Mouse (Mus musculus) midbrain, embryonic 15.5 days (tissue): ENCODE data around the gene Olfm1. TPM values are rescaled to one million over a fixed set of nuclear protein-coding genes. Genes with fewer than 3 reads are reported as not detected.

Experiments
- ATAC-seq: fragments of 200-750 bp; cut with Nextera tagmentation; replicated peaks from 2 replicates; pipeline ENCODE4 v1.8.0; 2017; ENCODE audit warnings: moderate TSS enrichment
- H3K27ac ChIP-seq: fragments of 300-500 bp; sonication (generic); 2 replicates; pipeline ENCODE4 v1.5.1; 2015; ENCODE audit warnings: mild to moderate bottlenecking, inconsistent platforms
- H3K27me3 ChIP-seq: fragments of 300-500 bp; sonication (generic); replicated peaks from 2 replicates; pipeline ENCODE4 v1.6.1; 2015; ENCODE audit warnings: inconsistent platforms
- H3K36me3 ChIP-seq: fragments of 300-500 bp; sonication (generic); replicated peaks from 2 replicates; pipeline ENCODE4 v1.6.1; 2015; ENCODE audit warnings: inconsistent platforms
- H3K4me1 ChIP-seq: fragments of 300-500 bp; sonication (generic); 2 replicates; pipeline ENCODE4 v1.6.1; 2015; ENCODE audit warnings: inconsistent platforms
- H3K4me2 ChIP-seq: fragments of 300-500 bp; sonication (generic); 2 replicates; pipeline ENCODE4 v1.6.1; 2015; ENCODE audit warnings: inconsistent platforms, mild to moderate bottlenecking, moderate library complexity
- H3K4me3 ChIP-seq: fragments of 300-500 bp; sonication (generic); 2 replicates; pipeline ENCODE4 v1.5.1; 2015; ENCODE audit warnings: mild to moderate bottlenecking, inconsistent platforms
- H3K9ac ChIP-seq: fragments of 300-500 bp; sonication (generic); 2 replicates; pipeline ENCODE4 v1.6.1; 2015; ENCODE audit warnings: mild to moderate bottlenecking, inconsistent platforms
- H3K9me3 ChIP-seq: fragments of 300-500 bp; sonication (generic); 2 replicates; pipeline ENCODE4 v1.6.1; 2016; ENCODE audit warnings: inconsistent platforms
- WGBS: fragments of 180-500 bp; shearing (Covaris S2); methylation state at CpG from one replicate; pipeline ENCODE4 v1.1.7; 2015; ENCODE audit warnings: mixed read lengths; 5-methylcytosine and 5-hydroxymethylcytosine counted together
- polyA plus RNA-seq: library from polyadenylated mRNA; unstranded; fragments of >200 nt; fragmentation: Nextera tagmentation; extraction: Ambion mirVana; gene quantifications from 2 replicates; pipeline ENCODE4 v1.2.1, GENCODE M21; 2015

Gene Olfm1
- polyA plus RNA-seq, 1 experiment from 2014 or later, result 322 TPM

- no peak for ATAC-seq
- H3K4me2 ChIP-seq, result no peak overlapping the region
- 75% methylated on average over 11 of the region's 11 CpGs for WGBS
Observed at GRCm38 (mm10) chr2:28173225-28174141, 19.3 kb upstream of the Olfm1 start.

GRCm38 (mm10) chr2:28174441-28174840 is 18.4 kb upstream of the Olfm1 start:
- Histone ChIP-seq H3K9ac (no peak overlapping the region), H3K27me3 (no peaks in the 10 kb centered on the region), H3K4me3 (no peak overlapping the region), H3K9me3 (no peaks in the 10 kb centered on the region), H3K4me2 (no peak overlapping the region), H3K4me1 (peaks cover 2% of the 10 kb centered on the region; the same call in 1 of the 2 replicates), H3K36me3 (no peaks in the 10 kb centered on the region), H3K27ac (no peak overlapping the region)
- no peak for ATAC-seq
- 80% methylated on average over 3 of the region's 3 CpGs for WGBS

More at GRCm38 (mm10) chr2:28173225-28174141, 19.3 kb upstream of the Olfm1 start:
- Histone ChIP-seq H3K9me3 (no peaks in the 10 kb centered on the region), H3K27ac (no peak overlapping the region), H3K4me1 (peaks cover 8% of the 10 kb centered on the region; the same call in 1 of the 2 replicates), H3K36me3 (no peaks in the 10 kb centered on the region), H3K9ac (no peak overlapping the region), H3K4me3 (no peak overlapping the region), H3K27me3 (no peaks in the 10 kb centered on the region)

GRCm38 (mm10) chr2:28178600-28178999 is 14.2 kb upstream of the Olfm1 start:
- H3K9ac ChIP-seq, result no peak overlapping the region
- no peaks in the 10 kb centered on the region for H3K9me3 ChIP-seq
- no peak for ATAC-seq
- WGBS, result 79% methylated on average over 6 of the region's 6 CpGs
- no peaks in the 10 kb centered on the region for H3K36me3 ChIP-seq
- H3K4me3 ChIP-seq, result no peak overlapping the region
- H3K4me1 ChIP-seq, result no peaks in the 10 kb centered on the region
- no peak overlapping the region for H3K27ac ChIP-seq
- no peak overlapping the region for H3K4me2 ChIP-seq
- no peaks in the 10 kb centered on the region for H3K27me3 ChIP-seq

- Histone ChIP-seq H3K27me3 (no peaks in the 10 kb centered on the region), H3K36me3 (no peaks in the 10 kb centered on the region), H3K4me2 (no peak overlapping the region), H3K9ac (no peak overlapping the region), H3K4me1 (no peaks in the 10 kb centered on the region), H3K4me3 (no peak overlapping the region), H3K9me3 (no peaks in the 10 kb centered on the region), H3K27ac (no peak overlapping the region)
- no peak for ATAC-seq
- WGBS, result 89% methylated on average over 3 of the region's 3 CpGs
Observed at GRCm38 (mm10) chr2:28180053-28180452, 12.7 kb upstream of the Olfm1 start.

- Histone ChIP-seq H3K27me3 (no peaks in the 10 kb centered on the region), H3K27ac (peak overlapping the region; percentile 31; the same call in 1 of the 2 replicates), H3K9ac (no peak overlapping the region), H3K9me3 (no peaks in the 10 kb centered on the region), H3K4me3 (no peak overlapping the region), H3K36me3 (no peaks in the 10 kb centered on the region), H3K4me1 (peaks cover 17% of the 10 kb centered on the region), H3K4me2 (peak overlapping the region; percentile 1; the same call in 1 of the 2 replicates)
- WGBS, result 25% methylated on average over 8 of the region's 8 CpGs
- no peak for ATAC-seq
Observed at GRCm38 (mm10) chr2:28188398-28188944, 4.3 kb upstream of the Olfm1 start.

GRCm38 (mm10) chr2:28193690-28194087 is 897 bp downstream of the Olfm1 start:
- Histone ChIP-seq H3K4me1 (peaks cover 41% of the 10 kb centered on the region), H3K4me3 (peak overlapping the region; percentile 75), H3K9me3 (no peaks in the 10 kb centered on the region), H3K36me3 (no peaks in the 10 kb centered on the region), H3K9ac (peak overlapping the region; percentile 87), H3K4me2 (peak overlapping the region; percentile 58), H3K27me3 (no peaks in the 10 kb centered on the region), H3K27ac (peak overlapping the region; percentile 90)
- ATAC-seq, result peak; percentile 60
- WGBS, result 8% methylated on average over 12 of the region's 12 CpGs

- peaks cover 37% of the 10 kb centered on the region for H3K4me1 ChIP-seq
- peak overlapping the region; percentile 75 for H3K4me3 ChIP-seq
- H3K27ac ChIP-seq, result no peak overlapping the region
- H3K36me3 ChIP-seq, result no peaks in the 10 kb centered on the region
- H3K27me3 ChIP-seq, result no peaks in the 10 kb centered on the region
- 48% methylated on average over 6 of the region's 6 CpGs for WGBS
- H3K9me3 ChIP-seq, result no peaks in the 10 kb centered on the region
- peak overlapping the region; percentile 58 for H3K4me2 ChIP-seq
- H3K9ac ChIP-seq, result no peak overlapping the region; the same call in 1 of the 2 replicates
- no peak for ATAC-seq
Observed at GRCm38 (mm10) chr2:28194962-28195617, 2.3 kb downstream of the Olfm1 start.

- no peak for ATAC-seq
- Histone ChIP-seq H3K4me2 (peak overlapping the region; percentile 58), H3K4me1 (peaks cover 37% of the 10 kb centered on the region), H3K36me3 (no peaks in the 10 kb centered on the region), H3K27me3 (no peaks in the 10 kb centered on the region), H3K9ac (no peak overlapping the region), H3K4me3 (peak overlapping the region; percentile 5; the same call in 1 of the 2 replicates), H3K27ac (no peak overlapping the region), H3K9me3 (no peaks in the 10 kb centered on the region)
- WGBS, result 43% methylated on average over 8 of the region's 8 CpGs
Observed at GRCm38 (mm10) chr2:28195726-28196125, 2.9 kb downstream of the Olfm1 start.

- 83% methylated on average over 3 of the region's 3 CpGs for WGBS
- Histone ChIP-seq H3K4me3 (no peak overlapping the region), H3K36me3 (no peaks in the 10 kb centered on the region), H3K9me3 (no peaks in the 10 kb centered on the region), H3K4me2 (no peak overlapping the region), H3K9ac (no peak overlapping the region), H3K4me1 (peaks cover 25% of the 10 kb centered on the region), H3K27ac (no peak overlapping the region), H3K27me3 (no peaks in the 10 kb centered on the region)
- no peak for ATAC-seq
Observed at GRCm38 (mm10) chr2:28201441-28201841, 8.6 kb downstream of the Olfm1 start.

GRCm38 (mm10) chr2:28204167-28204566 is 11.4 kb downstream of the Olfm1 start:
- Histone ChIP-seq H3K4me1 (peaks cover 43% of the 10 kb centered on the region), H3K27ac (peak overlapping the region; percentile 3)
- ATAC-seq, result peak; percentile 48

GRCm38 (mm10) chr2:28204677-28205466 is 12.1 kb downstream of the Olfm1 start:
- Histone ChIP-seq H3K4me2 (peak overlapping the region; percentile 95), H3K9me3 (no peaks in the 10 kb centered on the region), H3K4me1 (peaks cover 51% of the 10 kb centered on the region), H3K4me3 (peak overlapping the region; percentile 57), H3K36me3 (no peaks in the 10 kb centered on the region), H3K27me3 (no peaks in the 10 kb centered on the region), H3K9ac (peak overlapping the region; percentile 84; the same call in 1 of the 2 replicates), H3K27ac (peak overlapping the region; percentile 3)
- peak; percentile 22; the same call in 1 of the 2 replicates for ATAC-seq
- 14% methylated on average over 19 of the region's 19 CpGs for WGBS

More at GRCm38 (mm10) chr2:28204167-28204566, 11.4 kb downstream of the Olfm1 start:
- H3K4me2 ChIP-seq, result 0 out of 2 replicates have a peak overlapping the region, but pooled peaks have one; percentile 7
- H3K4me3 ChIP-seq, result no peak overlapping the region
- 3% methylated on average over 9 of the region's 9 CpGs for WGBS
- no peak overlapping the region for H3K9ac ChIP-seq
- no peaks in the 10 kb centered on the region for H3K36me3 ChIP-seq
- H3K27me3 ChIP-seq, result no peaks in the 10 kb centered on the region
- no peaks in the 10 kb centered on the region for H3K9me3 ChIP-seq
